Mouse (Mus musculus): Measurements from ENCODE around the gene Cntn5.

Gene Cntn5

GRCm38 (mm10) chr9:9673277-9674049 is 1231.1 kb downstream of the Cntn5 start:
- no peak for DNase-seq

GRCm38 (mm10) chr9:9653463-9653862 is 1251.1 kb downstream of the Cntn5 start:
- DNase-seq: no peak

GRCm38 (mm10) chr9:9647361-9647760 is 1257.2 kb downstream of the Cntn5 start:
- DNase-seq: no peak

GRCm38 (mm10) chr9:9646276-9646675 is 1258.3 kb downstream of the Cntn5 start:
- DNase-seq: no peak

All from lung, adult 18-20 months (tissue).